Mouse (Mus musculus): Measurements from ENCODE around the gene Olfr1040. TPM values are rescaled to one million over a fixed set of nuclear protein-coding genes. Genes with fewer than 3 reads are reported as not detected.

Gene Olfr1040
- not detected for polyA plus RNA-seq (2014; fragmentation: Illumina TruSeq; extraction: RNeasy Lipid Tissue Mini Kit (QIAGEN cat#74804))

DNA sequence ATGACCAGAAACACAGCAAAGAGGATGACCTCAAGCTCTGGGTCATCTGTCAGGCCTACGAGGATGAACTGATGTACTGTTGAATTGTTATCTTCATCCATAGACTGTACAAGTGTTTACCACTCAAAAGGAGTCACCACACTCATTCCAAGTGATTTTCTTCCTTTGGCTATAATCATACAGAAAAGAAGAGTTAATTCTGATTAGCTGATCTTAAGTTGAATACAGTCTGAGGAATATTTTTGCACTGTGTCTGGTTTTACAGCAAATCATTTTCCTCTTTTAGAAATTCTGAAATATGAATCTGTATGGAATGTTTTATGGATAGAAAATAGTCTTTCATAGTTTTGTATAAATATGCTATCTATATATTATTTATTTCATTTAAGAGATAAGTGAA lies at the start of gene Olfr1040:
Olfr1040 (minus strand) TSS at position 101 of the 400 bp plus-strand sequence.

GRCm38 (mm10) chr2:86185583-86185982 lies 39.1 kb upstream of the Olfr1040 start, which contains the start of gene Olfr52:
Gene Olfr52 (minus strand): TSS chr2:86185683.

DNA sequence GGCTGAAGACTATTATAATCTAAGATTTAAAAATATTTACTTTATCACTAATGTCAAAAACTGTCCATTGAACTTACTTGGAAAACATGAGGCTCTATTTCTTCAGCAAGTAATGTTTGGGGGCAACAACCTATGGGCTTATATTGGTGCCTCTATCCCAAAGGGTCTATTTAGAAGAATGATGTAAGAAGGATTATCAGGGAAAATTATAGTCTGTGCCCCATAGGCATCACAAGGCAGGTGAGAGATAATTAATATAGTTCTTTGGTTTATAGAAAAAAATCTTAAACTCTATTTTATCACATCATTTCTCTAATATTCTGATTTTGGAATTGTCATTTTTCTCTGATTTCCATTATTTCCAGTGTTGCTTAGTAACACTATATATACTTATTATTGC lies 31.2 kb upstream of the Olfr1040 start, which contains the start of gene Olfr1044:
Olfr1044 (minus strand) TSS at position 101 of the 400 bp plus-strand sequence.

GRCm38 (mm10) chr2:86167422-86167821 lies 20.9 kb upstream of the Olfr1040 start, which contains the start of gene Olfr1043:
Gene Olfr1043 (minus strand): TSS chr2:86167522.

GRCm38 (mm10) chr2:86161738-86162137 lies 15.2 kb upstream of the Olfr1040 start, which contains the start of gene Olfr1042:
Gene Olfr1042 (minus strand): TSS chr2:86161838.

GRCm38 (mm10) chr2:86135828-86136227 lies 10.7 kb downstream of the Olfr1040 start, which contains the start of gene Olfr1039:
Gene Olfr1039 (minus strand): TSS chr2:86135928.

Other genes starting within 250 kb of the Olfr1040 start
- gene Olfr1024, start 241.7 kb downstream of the Olfr1040 start, polyA plus RNA-seq (2014; fragmentation: Illumina TruSeq; extraction: RNeasy Lipid Tissue Mini Kit (QIAGEN cat#74804)) = not detected
- not detected for gene Olfr1025-ps1, start 231.5 kb downstream of the Olfr1040 start, polyA plus RNA-seq (2014; fragmentation: Illumina TruSeq; extraction: RNeasy Lipid Tissue Mini Kit (QIAGEN cat#74804))
- gene Olfr1026, start 225.2 kb downstream of the Olfr1040 start, polyA plus RNA-seq (2014; fragmentation: Illumina TruSeq; extraction: RNeasy Lipid Tissue Mini Kit (QIAGEN cat#74804)) = not detected
- not detected for gene Olfr1028, start 196.3 kb downstream of the Olfr1040 start, polyA plus RNA-seq (2014; fragmentation: Illumina TruSeq; extraction: RNeasy Lipid Tissue Mini Kit (QIAGEN cat#74804))
- 0.34 TPM for gene Olfr1029, start 172.8 kb downstream of the Olfr1040 start, polyA plus RNA-seq (2014; fragmentation: Illumina TruSeq; extraction: RNeasy Lipid Tissue Mini Kit (QIAGEN cat#74804))
- not detected for gene Olfr1030, start 167.5 kb downstream of the Olfr1040 start, polyA plus RNA-seq (2014; fragmentation: Illumina TruSeq; extraction: RNeasy Lipid Tissue Mini Kit (QIAGEN cat#74804))
- gene Olfr1031, start 156.4 kb downstream of the Olfr1040 start, polyA plus RNA-seq (2014; fragmentation: Illumina TruSeq; extraction: RNeasy Lipid Tissue Mini Kit (QIAGEN cat#74804)) = not detected
- gene Olfr1032, start 141.2 kb downstream of the Olfr1040 start, polyA plus RNA-seq (2014; fragmentation: Illumina TruSeq; extraction: RNeasy Lipid Tissue Mini Kit (QIAGEN cat#74804)) = not detected
- gene Olfr1033, start 126.1 kb downstream of the Olfr1040 start, polyA plus RNA-seq (2014; fragmentation: Illumina TruSeq; extraction: RNeasy Lipid Tissue Mini Kit (QIAGEN cat#74804)) = 26.2 TPM
- gene Olfr1034, start 100.9 kb downstream of the Olfr1040 start, polyA plus RNA-seq (2014; fragmentation: Illumina TruSeq; extraction: RNeasy Lipid Tissue Mini Kit (QIAGEN cat#74804)) = 4.1 TPM
- not detected for gene Olfr1036, start 72.7 kb downstream of the Olfr1040 start, polyA plus RNA-seq (2014; fragmentation: Illumina TruSeq; extraction: RNeasy Lipid Tissue Mini Kit (QIAGEN cat#74804))
- gene Olfr1037, start 59.3 kb downstream of the Olfr1040 start, polyA plus RNA-seq (2014; fragmentation: Illumina TruSeq; extraction: RNeasy Lipid Tissue Mini Kit (QIAGEN cat#74804)) = not detected
- not detected for gene Olfr1039, start 10.8 kb downstream of the Olfr1040 start, polyA plus RNA-seq (2014; fragmentation: Illumina TruSeq; extraction: RNeasy Lipid Tissue Mini Kit (QIAGEN cat#74804))
- gene Olfr1042, start 15.1 kb upstream of the Olfr1040 start, polyA plus RNA-seq (2014; fragmentation: Illumina TruSeq; extraction: RNeasy Lipid Tissue Mini Kit (QIAGEN cat#74804)) = not detected
- gene Olfr1043, start 20.8 kb upstream of the Olfr1040 start, polyA plus RNA-seq (2014; fragmentation: Illumina TruSeq; extraction: RNeasy Lipid Tissue Mini Kit (QIAGEN cat#74804)) = not detected
- gene Olfr1044, start 31.1 kb upstream of the Olfr1040 start, polyA plus RNA-seq (2014; fragmentation: Illumina TruSeq; extraction: RNeasy Lipid Tissue Mini Kit (QIAGEN cat#74804)) = not detected
- gene Olfr52, start 39.0 kb upstream of the Olfr1040 start, polyA plus RNA-seq (2014; fragmentation: Illumina TruSeq; extraction: RNeasy Lipid Tissue Mini Kit (QIAGEN cat#74804)) = not detected
- gene Olfr1045, start 56.3 kb upstream of the Olfr1040 start, polyA plus RNA-seq (2014; fragmentation: Illumina TruSeq; extraction: RNeasy Lipid Tissue Mini Kit (QIAGEN cat#74804)) = not detected
- gene Olfr1046, start 72.6 kb upstream of the Olfr1040 start, polyA plus RNA-seq (2014; fragmentation: Illumina TruSeq; extraction: RNeasy Lipid Tissue Mini Kit (QIAGEN cat#74804)) = not detected
- gene Olfr1047, start 84.7 kb upstream of the Olfr1040 start, polyA plus RNA-seq (2014; fragmentation: Illumina TruSeq; extraction: RNeasy Lipid Tissue Mini Kit (QIAGEN cat#74804)) = not detected
- not detected for gene Olfr1048, start 93.6 kb upstream of the Olfr1040 start, polyA plus RNA-seq (2014; fragmentation: Illumina TruSeq; extraction: RNeasy Lipid Tissue Mini Kit (QIAGEN cat#74804))
- not detected for gene Olfr1049, start 111.6 kb upstream of the Olfr1040 start, polyA plus RNA-seq (2014; fragmentation: Illumina TruSeq; extraction: RNeasy Lipid Tissue Mini Kit (QIAGEN cat#74804))
- gene Olfr1051, start 132.4 kb upstream of the Olfr1040 start, polyA plus RNA-seq (2014; fragmentation: Illumina TruSeq; extraction: RNeasy Lipid Tissue Mini Kit (QIAGEN cat#74804)) = not detected
- gene Olfr1052, start 145.7 kb upstream of the Olfr1040 start, polyA plus RNA-seq (2014; fragmentation: Illumina TruSeq; extraction: RNeasy Lipid Tissue Mini Kit (QIAGEN cat#74804)) = not detected
- gene Olfr1053, start 168.6 kb upstream of the Olfr1040 start, polyA plus RNA-seq (2014; fragmentation: Illumina TruSeq; extraction: RNeasy Lipid Tissue Mini Kit (QIAGEN cat#74804)) = not detected
- not detected for gene Olfr1054, start 188.7 kb upstream of the Olfr1040 start, polyA plus RNA-seq (2014; fragmentation: Illumina TruSeq; extraction: RNeasy Lipid Tissue Mini Kit (QIAGEN cat#74804))
- not detected for gene Olfr1055, start 203.6 kb upstream of the Olfr1040 start, polyA plus RNA-seq (2014; fragmentation: Illumina TruSeq; extraction: RNeasy Lipid Tissue Mini Kit (QIAGEN cat#74804))
- not detected for gene Olfr1056, start 215.7 kb upstream of the Olfr1040 start, polyA plus RNA-seq (2014; fragmentation: Illumina TruSeq; extraction: RNeasy Lipid Tissue Mini Kit (QIAGEN cat#74804))
- gene Olfr1057, start 231.7 kb upstream of the Olfr1040 start, polyA plus RNA-seq (2014; fragmentation: Illumina TruSeq; extraction: RNeasy Lipid Tissue Mini Kit (QIAGEN cat#74804)) = not detected
- not detected for gene Olfr1058, start 241.8 kb upstream of the Olfr1040 start, polyA plus RNA-seq (2014; fragmentation: Illumina TruSeq; extraction: RNeasy Lipid Tissue Mini Kit (QIAGEN cat#74804))

All from ovary, adult 10 weeks (tissue).